ENCODE assay signal across 19 mouse cellular contexts in genomic region chr11:111088812-111089211, GRCm38 (mm10). TPM values are rescaled to one million over a fixed set of nuclear protein-coding genes. Genes with fewer than 3 reads are reported as not detected.
DNase-seq lines count a peak whose midpoint lies in the region; ATAC-seq lines count a peak whose summit lies in the region.
"Had no signal": no experiment of that assay in that cellular context is flagged by ENCODE, and none has a peak within 500 bp of the region (broad histone marks: within the 10 kb centered on the region; RNA-seq: fewer than 3 reads in every experiment).

No protein-coding gene starts in this region.

- H3K9ac ChIP-seq in kidney, embryonic 15.5 days = no peak overlapping the region
- no peak overlapping the region for H3K9ac ChIP-seq in intestine, embryonic 15.5 days
- H3K9ac ChIP-seq: embryonic facial prominence, embryonic 13.5 days; liver, embryonic 13.5 days had no signal

- H3K27me3 ChIP-seq in kidney, embryonic 15.5 days = peaks cover 22% of the 10 kb centered on the region; the same call in 1 of the 2 replicates
- H3K27me3 ChIP-seq in intestine, embryonic 15.5 days (replicated peaks) = no peaks in the 10 kb centered on the region
- H3K27me3 ChIP-seq: embryonic facial prominence, embryonic 13.5 days; liver, embryonic 13.5 days; megakaryocyte, embryonic 14.5 days had no signal

- WGBS in kidney, embryonic 15.5 days = 14% methylated on average over 3 of the region's 3 CpGs
- WGBS in intestine, embryonic 15.5 days = 23% methylated on average over 3 of the region's 3 CpGs

- DNase-seq in kidney, postnatal 36 days = no peak
- peak; percentile 4 for DNase-seq in embryo, embryonic 11.5 days (ENCODE audit: low read depth, low spot score)
- no peak for DNase-seq in spleen, adult 12 weeks (ENCODE audit: low spot score)
- DNase-seq in adrenal gland, postnatal 14 days = no peak
- DNase-seq: adrenal gland, postnatal 36 days; cerebellum, postnatal 10 days; heart, postnatal 14 days; kidney, postnatal 10 days; liver, embryonic 13.5 days; right cerebral cortex, postnatal 14 days had no signal

- no peak overlapping the region for H3K27ac ChIP-seq in kidney, embryonic 15.5 days
- H3K27ac ChIP-seq in intestine, embryonic 15.5 days = no peak overlapping the region
- H3K27ac ChIP-seq: embryonic facial prominence, embryonic 13.5 days; forebrain, embryonic 10.5 days; heart, embryonic 10.5 days; liver, embryonic 13.5 days had no signal

- no peak overlapping the region for H3K4me3 ChIP-seq in kidney, embryonic 15.5 days (replicated peaks)
- no peak overlapping the region for H3K4me3 ChIP-seq in intestine, embryonic 15.5 days (replicated peaks)
- H3K4me3 ChIP-seq: embryonic facial prominence, embryonic 13.5 days; forebrain, embryonic 10.5 days; heart, embryonic 10.5 days; liver, embryonic 13.5 days; megakaryocyte, embryonic 14.5 days had no signal

- no peak overlapping the region for H3K4me2 ChIP-seq in kidney, embryonic 15.5 days
- H3K4me2 ChIP-seq in intestine, embryonic 15.5 days (replicated peaks) = no peak overlapping the region
- H3K4me2 ChIP-seq: embryonic facial prominence, embryonic 13.5 days; liver, embryonic 13.5 days had no signal

- H3K4me1 ChIP-seq in kidney, embryonic 15.5 days = peaks cover 6% of the 10 kb centered on the region; the same call in 1 of the 2 replicates
- H3K4me1 ChIP-seq in intestine, embryonic 15.5 days (replicated peaks) = no peaks in the 10 kb centered on the region; the same call in 1 of the 2 replicates
- H3K4me1 ChIP-seq: embryonic facial prominence, embryonic 13.5 days; forebrain, embryonic 10.5 days; liver, embryonic 13.5 days; megakaryocyte, embryonic 14.5 days had no signal

- ATAC-seq in kidney, embryonic 15.5 days (replicated peaks; ENCODE audit: low FRiP score) = peak; percentile 86
- peak; percentile 80 for ATAC-seq in intestine, embryonic 15.5 days
- peak; percentile 90 for ATAC-seq in monocyte, adult 5-6 weeks (replicated peaks; ENCODE audit: insufficient number of reproducible peaks, low FRiP score, low TSS enrichment, poor library complexity, severe bottlenecking)
- ATAC-seq: CD4-positive, CD25-positive, alpha-beta regulatory T cell, adult 4 months; hindbrain, embryonic 16.5 days had no signal

- no peaks in the 10 kb centered on the region for H3K36me3 ChIP-seq in kidney, embryonic 15.5 days
- H3K36me3 ChIP-seq in intestine, embryonic 15.5 days = no peaks in the 10 kb centered on the region
- H3K36me3 ChIP-seq: embryonic facial prominence, embryonic 13.5 days; forebrain, embryonic 10.5 days; heart, embryonic 10.5 days; liver, embryonic 13.5 days had no signal

- H3K9me3 ChIP-seq in kidney, embryonic 15.5 days (replicated peaks) = no peaks in the 10 kb centered on the region
- H3K9me3 ChIP-seq in intestine, embryonic 15.5 days = no peaks in the 10 kb centered on the region
- H3K9me3 ChIP-seq: embryonic facial prominence, embryonic 13.5 days; forebrain, embryonic 10.5 days; heart, embryonic 10.5 days; liver, embryonic 13.5 days had no signal

RNA-seq across cellular contexts. Expression of gene Kcnj2, which starts 22.8 kb away (rescaled TPM):
- polyA plus RNA-seq in kidney, embryonic 15.5 days (2015; fragmentation: Nextera tagmentation; extraction: Ambion mirVana) = 2.1 and 2.5 TPM in 2 replicates
- 1.4 and 1.5 TPM in 2 replicates for polyA plus RNA-seq in intestine, embryonic 15.5 days (2015; fragmentation: Nextera tagmentation; extraction: Ambion mirVana)
- 19.4 to 25.6 TPM (median 21.6 TPM) in 3 replicates for total RNA-seq in monocyte, adult 5-6 weeks (2017)
- total RNA-seq in adrenal gland, postnatal 14 days (2021) = 7.5 and 7.8 TPM in 2 replicates
- polyA plus RNA-seq: CD4-positive, CD25-positive, alpha-beta regulatory T cell, adult 4 months had no signal
